Mouse (Mus musculus) heart, embryonic 11.5 days (tissue): ENCODE results near the gene Mup19. TPM values are rescaled to one million over a fixed set of nuclear protein-coding genes. Genes with fewer than 3 reads are reported as not detected.
"Not testable (repeated sequence)": the region's sequence is repeated elsewhere in the genome, so short reads cannot be mapped to it uniquely, and the experiment has no call there.

Experiments used
- ATAC-seq: fragments of 200-750 bp; cut with Nextera tagmentation; replicated peaks from 2 replicates; pipeline ENCODE4 v1.8.0; 2017; ENCODE audit warnings: moderate library complexity; ENCODE audit not compliant: insufficient number of reproducible peaks, low FRiP score, low TSS enrichment
- H3K27ac ChIP-seq: fragments of 300-500 bp; sonication (generic); 2 replicates; pipeline ENCODE4 v1.5.1; 2014; ENCODE audit warnings: mild to moderate bottlenecking, low read depth, low read length
- H3K27me3 ChIP-seq: fragments of 300-500 bp; sonication (generic); 2 replicates; pipeline ENCODE4 v1.6.1; 2014; ENCODE audit warnings: mild to moderate bottlenecking, low read length, mixed read lengths; ENCODE audit not compliant: control insufficient read depth, insufficient read depth
- H3K36me3 ChIP-seq: fragments of 300-500 bp; sonication (generic); 2 replicates; pipeline ENCODE4 v1.6.1; 2014; ENCODE audit warnings: mild to moderate bottlenecking, low read length, moderate library complexity, mixed read lengths; ENCODE audit not compliant: control insufficient read depth, insufficient read depth
- H3K4me1 ChIP-seq: fragments of 300-500 bp; sonication (generic); 2 replicates; pipeline ENCODE4 v1.6.1; 2014; ENCODE audit warnings: low read length; ENCODE audit not compliant: control insufficient read depth, insufficient read depth
- H3K4me2 ChIP-seq: fragments of 300-500 bp; sonication (generic); 2 replicates; pipeline ENCODE4 v1.6.1; 2014; ENCODE audit warnings: mild to moderate bottlenecking, moderate library complexity
- H3K4me3 ChIP-seq: fragments of 300-500 bp; sonication (generic); 2 replicates; pipeline ENCODE4 v1.5.1; 2014; ENCODE audit warnings: low read depth, low read length
- H3K9ac ChIP-seq: fragments of 300-500 bp; sonication (generic); 2 replicates; pipeline ENCODE4 v1.6.1; 2014; ENCODE audit warnings: mild to moderate bottlenecking, low read depth, low read length, moderate library complexity
- H3K9me3 ChIP-seq: fragments of 300-500 bp; sonication (generic); replicated peaks from 2 replicates; pipeline ENCODE4 v1.6.1; 2016; ENCODE audit warnings: low read length; ENCODE audit not compliant: control insufficient read depth
- WGBS: fragments of 180-500 bp; shearing (Covaris S2); extraction: QIAGEN DNeasy Blood & Tissue Kit; methylation state at CpG from one replicate; pipeline ENCODE4 v1.1.7; 2014; ENCODE audit not compliant: insufficient replicate concordance; 5-methylcytosine and 5-hydroxymethylcytosine counted together
- polyA plus RNA-seq: library from polyadenylated mRNA; unstranded; fragments of >200 nt; fragmentation: Nextera tagmentation; extraction: Ambion mirVana; gene quantifications from 2 replicates; pipeline ENCODE4 v1.2.1, GENCODE M21; 2014

Mup19 gene
- not detected in 2 replicates for polyA plus RNA-seq

DNA sequence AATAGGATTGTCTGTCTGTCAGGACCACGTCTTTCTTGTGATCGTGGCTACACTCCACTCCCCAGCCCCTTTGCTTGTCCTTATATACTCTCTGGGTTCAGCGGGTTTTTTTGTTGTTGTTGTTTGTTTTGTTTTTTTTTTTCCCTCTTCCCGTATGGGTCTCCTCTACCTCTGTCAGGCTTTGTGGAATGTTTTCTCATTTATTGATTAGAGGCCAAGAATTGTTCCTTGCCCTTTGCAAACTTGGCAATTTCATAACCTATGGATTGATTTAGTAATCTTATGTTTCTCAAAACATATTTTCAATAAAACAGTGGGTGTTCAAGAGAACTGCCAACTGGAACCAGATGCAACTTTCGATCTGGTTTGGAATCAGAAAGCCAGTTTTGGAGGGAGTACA lies at the start of gene Mup19:
TSS of gene Mup19 (minus strand) at position 101 of the 400 bp plus-strand sequence.
- not testable (repeated sequence) for H3K27me3 ChIP-seq, H3K4me3 ChIP-seq, H3K4me1 ChIP-seq, H3K27ac ChIP-seq, H3K9me3 ChIP-seq, H3K4me2 ChIP-seq, ATAC-seq, H3K9ac ChIP-seq, H3K36me3 ChIP-seq
- 81% methylated on average over 1 of the region's 5 CpGs for WGBS

GRCm38 (mm10) chr4:61829211-61829610 lies 47.1 kb upstream of the Mup19 start:
- Histone ChIP-seq H3K36me3 (no peaks in the 10 kb centered on the region), H3K4me1 (no peaks in the 10 kb centered on the region), H3K27me3 (no peaks in the 10 kb centered on the region), H3K4me2 (no peak overlapping the region), H3K9ac (no peak overlapping the region), H3K4me3 (no peak overlapping the region), H3K27ac (no peak overlapping the region), H3K9me3 (no peaks in the 10 kb centered on the region)
- WGBS = 69% methylated on average over 4 of the region's 4 CpGs
- no peak for ATAC-seq

- no peak overlapping the region for H3K4me2 ChIP-seq
- no peaks in the 10 kb centered on the region for H3K4me1 ChIP-seq
- no peak overlapping the region for H3K9ac ChIP-seq
- H3K4me3 ChIP-seq = no peak overlapping the region
- H3K27me3 ChIP-seq = no peaks in the 10 kb centered on the region
- ATAC-seq = 0 out of 2 replicates have a peak, but pooled peaks have one; percentile 26
- WGBS = 84% methylated on average over 15 of the region's 15 CpGs
- H3K36me3 ChIP-seq = no peaks in the 10 kb centered on the region
- H3K27ac ChIP-seq = no peak overlapping the region
- H3K9me3 ChIP-seq = peaks cover 5% of the 10 kb centered on the region; the same call in 1 of the 2 replicates
Observed at GRCm38 (mm10) chr4:61823185-61823584, 41.1 kb upstream of the Mup19 start.

GRCm38 (mm10) chr4:61822541-61822940 lies 40.5 kb upstream of the Mup19 start:
- not testable (repeated sequence) for H3K9me3 ChIP-seq, H3K4me3 ChIP-seq, ATAC-seq, H3K9ac ChIP-seq, H3K4me1 ChIP-seq, H3K4me2 ChIP-seq, H3K36me3 ChIP-seq, H3K27me3 ChIP-seq, H3K27ac ChIP-seq
- 87% methylated on average over 9 of the region's 9 CpGs for WGBS

- Histone ChIP-seq H3K36me3 (no peaks in the 10 kb centered on the region), H3K9me3 (no peaks in the 10 kb centered on the region), H3K27me3 (no peaks in the 10 kb centered on the region), H3K4me3 (no peak overlapping the region), H3K9ac (no peak overlapping the region), H3K4me2 (no peak overlapping the region), H3K27ac (no peak overlapping the region), H3K4me1 (no peaks in the 10 kb centered on the region)
- ATAC-seq = no peak
- 29% methylated on average over 2 of the region's 2 CpGs for WGBS
Observed at GRCm38 (mm10) chr4:61815602-61816001, 33.5 kb upstream of the Mup19 start.

GRCm38 (mm10) chr4:61813435-61813834 lies 31.4 kb upstream of the Mup19 start:
- no peaks in the 10 kb centered on the region for H3K4me1 ChIP-seq
- no peak overlapping the region for H3K9ac ChIP-seq
- H3K9me3 ChIP-seq = no peaks in the 10 kb centered on the region
- H3K36me3 ChIP-seq = no peaks in the 10 kb centered on the region
- no peak overlapping the region for H3K27ac ChIP-seq
- H3K4me2 ChIP-seq = no peak overlapping the region
- H3K4me3 ChIP-seq = no peak overlapping the region
- no peaks in the 10 kb centered on the region for H3K27me3 ChIP-seq
- no peak for ATAC-seq

GRCm38 (mm10) chr4:61811193-61811592 lies 29.1 kb upstream of the Mup19 start:
- not testable (repeated sequence) for H3K27me3 ChIP-seq, H3K9me3 ChIP-seq, ATAC-seq, H3K4me3 ChIP-seq, H3K36me3 ChIP-seq, H3K4me2 ChIP-seq, H3K27ac ChIP-seq, H3K9ac ChIP-seq, H3K4me1 ChIP-seq
- WGBS = 18% methylated on average over 2 of the region's 2 CpGs

DNA sequence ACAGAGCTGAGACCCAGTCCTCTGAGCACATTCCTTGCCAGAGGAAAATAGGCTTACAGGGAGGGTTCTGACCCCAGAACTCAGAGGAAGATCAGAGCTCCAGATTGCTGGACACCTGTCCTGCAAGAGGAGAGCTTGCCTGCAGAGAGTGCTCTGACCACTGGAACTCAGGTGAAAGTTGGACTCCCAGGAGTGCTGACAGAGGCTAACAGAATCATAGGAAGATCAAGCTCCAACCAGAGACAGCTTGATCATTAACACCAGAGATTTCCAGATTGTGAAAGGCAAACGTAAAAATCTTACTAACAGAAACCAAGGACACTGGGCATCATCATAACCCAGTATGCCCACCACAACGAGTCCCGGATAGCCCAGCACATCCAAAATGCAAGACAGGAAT lies 26.9 kb upstream of the Mup19 start:
- H3K4me1 ChIP-seq, H3K27ac ChIP-seq, H3K4me2 ChIP-seq, H3K9ac ChIP-seq, ATAC-seq, H3K4me3 ChIP-seq, H3K36me3 ChIP-seq, H3K27me3 ChIP-seq, H3K9me3 ChIP-seq: not testable (repeated sequence)
- 73% methylated on average over 3 of the region's 3 CpGs for WGBS

DNA sequence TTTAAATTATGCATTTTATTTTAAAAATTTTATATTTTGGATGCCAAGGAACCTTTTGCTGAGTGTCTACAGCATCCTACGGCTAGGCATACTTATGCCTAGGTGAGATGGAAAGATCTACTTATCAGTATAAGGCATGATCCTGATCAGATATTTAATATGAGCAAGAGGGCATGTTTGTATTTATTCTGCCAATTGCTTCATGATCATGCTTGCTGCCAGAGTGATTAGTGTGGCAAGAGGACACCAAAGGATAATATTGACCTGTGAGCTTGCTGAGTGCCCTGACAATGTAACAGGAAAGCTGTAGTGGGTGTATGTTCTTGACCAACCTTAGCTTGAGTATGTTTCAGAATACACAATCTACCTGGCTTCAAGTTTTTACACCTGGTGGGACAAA lies 7.6 kb upstream of the Mup19 start:
- H3K4me1 ChIP-seq, H3K4me3 ChIP-seq, H3K27me3 ChIP-seq, H3K9ac ChIP-seq, H3K9me3 ChIP-seq, H3K4me2 ChIP-seq, ATAC-seq, H3K36me3 ChIP-seq, H3K27ac ChIP-seq: not testable (repeated sequence)
- WGBS = 74% methylated on average over 1 of the region's 1 CpGs
